Mouse (Mus musculus): ENCODE results near the gene Slc39a5. TPM values are rescaled to one million over a fixed set of nuclear protein-coding genes. Genes with fewer than 3 reads are reported as not detected.

Slc39a5 gene
- total RNA-seq, 2 experiments from 2014 or later = not detected

DNA sequence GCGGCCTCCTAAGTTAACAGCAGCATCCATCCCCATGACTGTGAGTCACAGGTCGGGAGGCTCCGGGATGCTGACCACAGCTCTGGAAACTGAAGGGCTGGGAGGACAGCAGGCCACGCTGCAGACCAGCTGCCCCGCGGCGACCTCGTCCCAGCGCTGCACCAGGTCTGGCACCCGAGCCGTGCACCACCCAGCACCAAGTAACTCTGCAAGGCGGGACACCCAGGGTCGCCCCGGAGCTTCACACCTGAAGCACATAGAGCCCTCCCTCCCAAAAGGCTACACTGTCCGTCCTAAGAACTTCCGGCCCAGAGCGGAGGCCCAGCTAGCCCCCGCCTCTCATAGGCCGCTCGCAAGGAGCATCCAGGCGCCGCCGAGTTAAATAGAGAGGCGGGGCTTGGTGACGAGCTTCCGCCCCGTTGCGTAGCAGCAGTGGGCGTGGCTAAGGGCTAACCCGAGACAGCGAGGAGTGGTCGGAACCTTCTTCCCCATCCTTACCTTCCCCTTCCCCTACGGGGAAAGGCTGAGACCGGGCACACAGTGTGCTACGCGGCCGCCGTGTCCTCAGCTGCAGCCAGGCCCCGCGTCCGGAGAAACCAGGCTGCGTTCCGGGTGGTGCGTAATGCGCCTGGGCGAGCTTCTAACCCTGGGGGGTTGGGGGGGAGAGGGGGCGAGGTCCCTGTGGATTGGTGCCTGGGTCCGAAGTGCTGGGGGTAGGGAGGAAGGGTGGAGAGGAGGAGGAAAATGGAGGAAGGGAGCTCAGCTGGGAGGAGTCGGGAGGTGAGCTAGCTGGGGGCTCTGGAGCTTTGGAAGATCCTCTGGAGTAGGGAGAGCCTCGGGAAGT lies 10.4 kb upstream of the Slc39a5 start, which contains the start of the genes Nabp2 and Rnf41:
Gene Nabp2, minus strand, starts transcription at position 282 of the 844 bp plus-strand sequence.
Gene Rnf41, plus strand, starts transcription at position 447 of the 844 bp plus-strand sequence.
- ATAC-seq (replicated peaks; ENCODE audit: poor library complexity, severe bottlenecking) = peak; percentile 78

DNA sequence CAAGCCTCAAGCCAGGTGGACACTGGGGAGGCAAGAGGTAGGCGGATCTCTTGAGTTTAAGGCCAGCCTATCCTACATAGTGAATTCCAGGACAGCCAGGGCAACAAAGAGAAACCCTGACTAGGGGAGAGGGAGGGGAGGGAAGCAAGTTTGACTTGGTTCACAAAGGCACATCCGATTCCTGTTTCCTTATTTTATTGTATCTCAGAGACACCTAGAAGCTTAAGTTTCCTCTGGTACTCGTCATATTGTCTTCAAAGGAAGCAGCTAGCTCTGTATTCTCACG lies 9.5 kb upstream of the Slc39a5 start:
- ATAC-seq (replicated peaks; ENCODE audit: poor library complexity, severe bottlenecking) = no peak

DNA sequence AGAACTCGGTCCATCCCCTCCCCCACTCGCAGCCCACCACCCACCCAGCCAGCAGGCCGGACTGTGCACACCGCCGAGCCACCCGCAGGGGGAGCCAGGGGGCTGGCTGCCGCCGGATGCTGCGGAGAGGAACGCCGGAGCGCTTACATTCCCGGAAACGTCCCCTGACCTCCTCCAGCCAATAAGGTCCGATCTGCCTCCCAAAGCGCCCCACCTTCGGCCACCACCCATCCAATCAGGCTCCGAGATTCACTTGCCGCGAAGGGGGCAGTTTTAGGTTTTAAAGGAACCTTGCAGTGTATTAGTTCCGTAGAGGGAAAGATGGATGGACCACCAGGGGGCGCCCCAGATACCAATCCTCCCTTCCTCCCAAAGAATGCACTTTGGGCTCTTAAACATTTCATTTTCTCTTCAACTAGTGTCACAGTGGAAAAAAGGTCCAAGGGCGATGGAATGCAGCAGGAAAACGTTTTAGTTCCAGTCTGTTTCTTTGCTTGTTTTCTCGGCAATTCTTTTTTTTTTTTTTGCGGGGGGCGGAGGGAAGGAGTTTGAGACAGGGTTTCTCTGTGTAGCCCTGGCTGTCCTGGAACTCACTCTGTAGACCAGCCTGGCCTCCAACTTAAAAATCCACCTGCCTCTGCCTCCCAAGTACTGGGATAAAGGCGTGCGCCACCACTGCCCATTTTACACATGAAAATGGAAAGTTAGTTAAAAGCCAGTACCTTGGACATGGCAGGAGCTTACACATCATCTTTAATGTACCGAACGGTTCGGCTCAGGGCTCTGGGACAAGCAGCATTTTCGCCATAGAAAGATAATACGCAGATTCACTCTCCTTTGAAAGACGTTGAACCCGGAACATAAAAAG lies 8.9 kb upstream of the Slc39a5 start:
- peak; percentile 77 for ATAC-seq (replicated peaks; ENCODE audit: poor library complexity, severe bottlenecking)

DNA sequence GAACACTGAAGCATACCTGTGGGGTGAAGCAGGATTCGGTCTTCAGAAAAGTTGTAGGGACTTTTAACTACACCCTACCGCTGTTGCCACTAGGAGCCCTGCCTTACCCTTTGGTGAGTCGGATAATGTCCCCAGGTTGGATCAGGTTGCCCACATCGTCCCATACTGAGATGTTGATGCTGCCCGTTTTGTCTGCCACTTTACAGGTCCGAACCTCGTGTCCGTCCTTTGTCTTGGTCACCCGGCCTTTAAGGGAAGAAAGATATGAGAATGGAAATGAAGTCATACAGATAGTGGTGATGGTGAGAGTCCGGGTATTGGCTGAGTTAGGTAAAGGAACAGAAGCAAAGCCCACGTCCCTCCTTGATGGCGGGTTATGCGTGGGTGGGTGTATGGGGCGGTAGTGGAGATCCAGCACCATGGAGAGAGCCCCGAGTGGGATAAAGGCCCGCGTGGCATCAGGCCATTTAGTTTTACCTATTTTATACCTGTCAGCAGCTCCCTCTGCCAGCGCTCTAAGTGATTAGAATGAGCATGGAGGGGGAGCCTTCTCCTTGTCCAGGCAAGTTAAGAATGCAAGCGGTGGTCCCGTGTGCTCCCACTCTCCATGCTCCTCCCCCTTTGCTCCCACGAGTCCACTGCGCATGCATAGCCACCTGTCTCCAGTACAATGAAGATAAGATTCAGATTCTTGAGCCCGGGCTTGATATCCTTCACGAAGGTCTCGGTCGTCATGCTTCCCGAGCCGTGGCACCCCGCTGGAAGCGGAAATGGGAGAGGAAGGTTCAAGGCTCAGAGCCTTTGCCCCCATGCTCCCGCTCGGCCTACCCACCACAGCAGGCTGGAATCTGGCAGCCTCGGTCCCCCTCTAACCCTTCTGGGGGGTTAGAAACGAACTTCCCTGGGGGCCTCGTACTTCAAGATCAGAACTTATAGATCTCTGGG lies 7.8 kb upstream of the Slc39a5 start:
- no peak for ATAC-seq (replicated peaks; ENCODE audit: poor library complexity, severe bottlenecking)

DNA sequence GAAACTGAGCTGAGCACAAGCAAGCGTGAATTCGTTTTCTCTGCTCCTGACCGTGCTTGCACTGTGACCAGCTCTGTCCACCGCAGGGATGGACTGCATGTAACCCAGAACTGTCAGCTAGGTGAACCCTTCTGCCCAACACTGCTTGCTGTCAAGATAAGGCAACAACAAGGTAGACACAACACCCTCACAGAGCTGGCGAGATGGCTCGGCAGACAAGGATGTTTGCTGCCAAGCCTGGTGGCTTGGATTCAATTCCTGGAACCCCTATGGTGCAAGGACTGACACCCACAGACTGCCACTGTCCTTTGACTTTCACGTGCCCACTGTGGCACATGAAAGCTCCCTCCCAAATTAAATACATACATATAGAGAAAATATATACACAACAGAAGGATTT lies 2.9 kb upstream of the Slc39a5 start:
- no peak for ATAC-seq (replicated peaks; ENCODE audit: poor library complexity, severe bottlenecking)

DNA sequence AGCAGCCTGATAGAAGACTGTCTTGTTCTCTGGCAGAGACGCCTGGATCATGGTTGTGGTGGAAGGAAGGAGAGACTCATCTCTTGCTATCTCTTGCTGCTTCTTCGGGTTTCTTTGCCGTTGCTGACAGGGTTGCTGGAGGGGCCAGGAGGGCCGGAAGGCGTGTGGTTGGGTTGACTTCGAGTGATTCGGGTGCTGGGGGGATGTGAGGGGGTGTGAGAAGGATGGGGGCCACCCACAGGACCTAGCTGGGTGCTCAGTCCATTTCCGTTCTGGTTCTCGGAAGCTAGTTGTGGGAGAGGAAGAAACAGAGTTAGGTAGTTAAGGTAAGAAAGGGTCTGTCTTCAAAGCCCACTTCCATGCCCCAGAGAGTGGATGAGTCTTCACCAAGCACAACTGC lies 609 bp upstream of the Slc39a5 start:
- ATAC-seq (replicated peaks; ENCODE audit: poor library complexity, severe bottlenecking) = no peak

DNA sequence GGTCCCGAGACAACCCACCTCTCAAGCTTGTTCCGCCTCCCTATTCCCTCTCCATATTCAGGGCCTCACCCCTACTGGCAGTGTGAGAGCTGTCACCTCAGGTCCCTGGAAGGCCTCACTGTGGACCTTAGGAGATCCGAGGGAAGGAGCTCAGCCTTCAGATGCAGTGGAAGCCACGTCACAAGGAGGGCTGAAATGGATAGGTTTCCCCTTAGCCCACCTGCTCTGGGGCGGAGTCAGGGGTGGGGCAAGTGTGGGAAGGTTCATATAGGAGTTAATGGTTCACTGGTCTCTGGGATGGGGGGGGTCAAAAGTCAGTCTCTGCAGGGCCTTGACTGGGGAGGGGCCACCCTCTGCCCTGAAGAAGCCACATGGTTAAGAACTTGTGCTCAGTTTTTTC lies 691 bp downstream of the Slc39a5 start:
- ATAC-seq (replicated peaks; ENCODE audit: poor library complexity, severe bottlenecking) = no peak

DNA sequence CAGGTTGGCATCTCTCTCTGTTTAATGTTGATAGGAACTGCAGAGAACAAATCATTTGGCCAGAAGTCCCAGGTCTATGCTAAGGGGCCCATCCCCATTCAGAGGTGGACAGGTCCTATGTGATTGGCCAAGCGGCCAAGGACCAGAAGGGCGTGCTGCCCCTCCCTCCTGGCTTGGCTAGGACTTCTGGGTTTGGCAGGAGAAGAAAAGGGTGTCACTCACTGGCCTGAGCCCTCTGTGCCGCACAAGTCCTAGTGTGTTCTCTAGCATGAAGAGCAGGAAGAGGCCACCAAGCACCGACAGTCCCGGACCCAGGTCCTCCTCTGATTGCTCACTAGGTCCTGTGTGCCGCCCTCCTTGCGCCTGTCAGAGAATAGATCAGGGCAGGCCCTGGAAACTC lies 3.6 kb downstream of the Slc39a5 start:
- no peak for ATAC-seq (replicated peaks; ENCODE audit: poor library complexity, severe bottlenecking)

DNA sequence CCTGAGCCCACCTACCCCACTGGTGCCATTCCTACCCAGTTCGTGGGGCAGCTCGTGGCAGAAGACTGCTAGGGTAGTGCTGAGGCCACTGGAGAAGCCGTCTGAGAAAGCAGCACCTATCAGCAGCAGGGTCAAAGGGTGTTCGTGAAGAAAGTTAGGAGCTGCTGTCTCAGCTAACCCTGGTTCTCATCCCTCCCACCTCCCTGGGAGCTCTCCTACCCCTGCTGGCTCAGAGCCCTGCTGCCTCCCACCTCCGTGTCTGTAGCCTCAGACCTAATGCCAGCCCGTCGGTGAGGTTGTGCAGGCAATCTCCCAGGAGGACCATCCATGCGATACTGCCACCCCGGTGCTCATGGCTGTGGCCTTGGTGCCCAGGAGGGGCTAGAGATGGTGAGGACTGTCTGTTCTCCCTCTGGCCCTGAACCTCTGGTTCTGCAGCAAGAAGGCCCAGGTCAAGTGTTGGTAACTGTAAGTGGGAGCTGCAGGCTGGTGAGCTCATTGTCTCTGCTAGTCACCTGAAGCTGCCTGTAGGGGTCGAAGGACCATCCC lies 4.2 kb downstream of the Slc39a5 start:
- ATAC-seq (replicated peaks; ENCODE audit: poor library complexity, severe bottlenecking) = no peak

DNA sequence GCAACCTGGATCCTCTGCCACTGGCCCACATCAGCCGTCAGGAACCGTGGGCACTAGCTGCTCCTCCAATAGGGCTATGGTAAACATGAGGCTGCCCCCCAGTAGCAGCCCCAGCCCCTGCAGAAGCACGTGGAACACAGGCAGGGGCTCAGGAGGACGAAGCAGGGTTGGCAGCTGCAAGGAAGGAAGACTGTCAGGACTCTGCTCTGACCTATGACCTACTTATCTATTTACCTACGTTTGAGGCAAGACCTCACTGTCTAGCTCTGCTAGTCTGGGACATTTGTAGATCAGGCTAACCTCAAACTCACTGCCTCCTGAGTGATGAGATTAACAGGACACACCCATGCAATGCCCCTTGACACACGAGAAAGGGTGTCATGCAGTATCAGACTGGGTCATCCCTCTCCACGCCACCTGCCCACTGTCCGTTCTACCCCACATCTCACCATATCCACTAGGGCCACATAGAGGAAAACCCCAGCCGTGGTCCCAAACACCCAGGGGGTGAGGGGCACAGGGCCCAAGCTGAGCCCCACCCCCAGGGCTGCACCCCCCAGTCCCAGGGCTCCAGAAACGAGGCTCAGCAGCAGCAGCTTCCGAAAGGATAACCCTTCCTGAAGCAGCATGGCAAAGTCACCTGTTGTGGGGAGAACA lies 4.9 kb downstream of the Slc39a5 start:
- no peak for ATAC-seq (replicated peaks; ENCODE audit: poor library complexity, severe bottlenecking)

DNA sequence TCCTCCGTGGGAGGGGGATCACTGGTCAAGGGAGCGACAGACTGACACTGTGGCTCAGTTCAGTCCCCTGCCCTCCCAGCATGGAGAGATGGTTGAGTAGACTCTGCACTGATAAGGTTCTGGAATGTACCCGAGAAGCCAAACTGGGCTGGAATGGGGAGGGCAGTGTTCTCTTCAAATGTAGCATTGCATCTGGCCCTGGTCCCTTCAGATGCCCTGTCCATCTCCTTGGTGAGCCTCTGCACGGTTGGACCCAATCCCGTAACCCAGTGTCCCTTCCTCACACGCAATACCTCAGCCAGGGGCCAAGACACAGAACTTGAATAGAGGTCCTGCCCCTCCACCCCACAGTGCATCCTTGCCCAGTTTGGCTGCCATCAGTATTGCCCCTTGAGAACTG lies 9.2 kb downstream of the Slc39a5 start:
- no peak for ATAC-seq (replicated peaks; ENCODE audit: poor library complexity, severe bottlenecking)

DNA sequence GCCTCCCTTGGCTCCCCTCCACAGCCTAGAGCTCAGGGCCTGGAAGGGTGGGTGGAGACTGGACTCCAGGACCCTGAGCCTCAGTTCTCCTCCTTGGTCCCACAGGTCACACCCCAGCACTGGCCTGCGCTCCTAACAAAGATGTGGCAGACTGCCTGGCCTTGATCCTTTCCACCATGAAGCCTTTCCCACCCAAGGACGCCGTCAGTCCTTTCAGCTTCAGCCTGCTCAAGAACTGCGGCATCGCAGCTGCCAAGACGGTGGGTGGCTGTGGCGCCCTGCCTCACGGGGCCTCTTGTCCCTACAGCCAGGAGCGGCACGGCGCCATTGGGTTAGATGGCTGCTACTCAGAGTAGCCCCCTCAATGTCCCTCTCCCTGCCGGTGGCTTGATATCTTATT lies 10.7 kb downstream of the Slc39a5 start:
- ATAC-seq (replicated peaks; ENCODE audit: poor library complexity, severe bottlenecking) = no peak

DNA sequence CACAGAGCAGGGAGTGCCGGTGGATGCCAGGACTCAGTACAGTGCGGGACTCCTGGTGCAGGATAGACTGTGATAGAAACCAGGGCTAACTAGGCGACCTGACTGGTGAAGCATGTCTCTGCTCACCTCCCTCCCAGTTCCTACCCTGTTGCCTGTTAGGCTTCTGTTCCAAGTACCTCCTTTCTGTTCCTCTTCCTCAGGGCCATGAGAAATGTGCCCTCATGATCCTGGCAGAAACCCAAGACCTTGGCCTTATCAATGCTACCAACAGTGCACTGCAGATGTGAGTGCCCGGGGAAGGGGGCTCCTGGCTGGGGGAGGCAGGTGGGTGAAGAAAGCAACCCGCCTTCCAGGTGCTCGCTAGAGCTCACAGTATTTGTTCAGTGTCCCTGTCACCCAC lies 11.5 kb downstream of the Slc39a5 start:
- peak; percentile 57 for ATAC-seq (replicated peaks; ENCODE audit: poor library complexity, severe bottlenecking)

DNA sequence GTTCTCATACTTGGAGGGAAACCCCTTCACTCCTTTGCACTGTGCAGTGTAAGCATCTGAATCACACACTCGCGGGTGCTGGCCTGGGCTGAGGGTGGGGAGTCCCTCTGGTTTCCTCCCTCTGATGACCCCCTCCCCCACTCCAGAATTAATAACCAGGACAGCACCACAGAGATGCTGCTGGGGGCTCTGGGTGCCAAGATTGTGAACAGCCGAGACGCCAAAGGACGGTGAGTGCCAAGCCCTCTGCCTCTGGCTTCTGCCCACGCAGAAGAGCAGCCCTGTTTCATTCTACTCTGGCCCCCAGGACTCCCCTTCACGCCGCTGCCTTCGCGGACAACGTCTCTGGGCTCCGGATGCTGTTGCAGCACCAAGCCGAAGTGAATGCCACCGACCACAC lies 12.1 kb downstream of the Slc39a5 start:
- no peak for ATAC-seq (replicated peaks; ENCODE audit: poor library complexity, severe bottlenecking)

DNA sequence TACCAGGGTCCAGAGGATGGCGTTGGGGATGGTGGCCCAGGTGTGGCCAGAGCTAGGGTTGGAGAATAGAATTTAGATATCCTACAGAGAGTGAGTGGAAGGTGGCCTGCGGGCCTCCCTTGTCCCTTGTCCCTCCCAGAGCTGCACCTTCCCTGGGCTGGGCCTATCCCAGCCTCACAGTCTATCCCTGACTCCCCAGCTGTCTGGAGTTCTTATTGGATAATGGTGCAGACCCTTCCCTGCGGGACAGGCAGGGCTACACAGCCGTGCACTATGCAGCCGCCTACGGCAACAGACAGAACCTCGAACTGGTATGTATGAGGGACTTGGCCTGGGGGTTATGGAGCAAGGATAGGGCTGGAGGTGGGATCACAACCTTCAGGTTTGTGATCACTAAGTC lies 15.1 kb downstream of the Slc39a5 start:
- ATAC-seq (replicated peaks; ENCODE audit: poor library complexity, severe bottlenecking) = no peak

DNA sequence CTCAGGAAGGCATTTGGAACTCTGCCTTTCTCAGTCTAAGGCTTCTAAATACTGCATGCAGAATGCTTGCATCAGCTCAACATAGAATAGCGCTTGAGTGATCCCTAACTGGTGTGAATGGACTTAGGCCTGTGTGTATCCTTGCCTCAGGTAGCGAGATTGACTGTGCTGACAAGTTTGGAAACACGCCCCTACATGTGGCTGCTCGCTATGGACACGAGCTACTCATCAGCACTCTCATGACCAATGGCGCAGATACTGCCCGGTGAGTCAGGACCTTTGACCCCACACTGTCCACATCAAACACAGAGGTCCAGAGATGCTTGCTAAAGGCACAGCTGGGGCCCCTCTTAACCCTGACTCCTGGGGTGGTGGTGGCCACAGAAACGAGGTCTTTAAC lies 18.5 kb downstream of the Slc39a5 start:
- no peak for ATAC-seq (replicated peaks; ENCODE audit: poor library complexity, severe bottlenecking)

DNA sequence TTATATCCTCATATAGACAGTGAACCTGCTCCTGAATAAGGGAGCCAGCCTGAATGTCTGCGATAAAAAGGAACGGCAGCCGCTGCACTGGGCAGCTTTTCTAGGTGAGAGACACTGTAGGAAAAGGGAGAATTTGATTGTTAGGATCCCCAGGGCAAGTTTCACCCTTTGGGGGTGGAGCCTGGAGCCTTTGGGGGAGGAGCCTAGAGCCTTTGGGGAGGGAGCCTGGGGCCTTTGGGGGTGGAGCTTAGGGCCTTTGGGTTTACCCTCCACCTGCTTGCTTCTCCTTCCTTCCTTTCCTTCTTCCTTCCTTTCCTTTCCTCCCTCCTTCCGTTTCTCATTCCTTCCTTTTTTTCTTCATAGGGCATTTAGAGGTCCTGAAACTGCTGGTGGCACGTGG lies 20.5 kb downstream of the Slc39a5 start:
- ATAC-seq (replicated peaks; ENCODE audit: poor library complexity, severe bottlenecking) = peak; percentile 47; the same call in 1 of the 2 replicates

DNA sequence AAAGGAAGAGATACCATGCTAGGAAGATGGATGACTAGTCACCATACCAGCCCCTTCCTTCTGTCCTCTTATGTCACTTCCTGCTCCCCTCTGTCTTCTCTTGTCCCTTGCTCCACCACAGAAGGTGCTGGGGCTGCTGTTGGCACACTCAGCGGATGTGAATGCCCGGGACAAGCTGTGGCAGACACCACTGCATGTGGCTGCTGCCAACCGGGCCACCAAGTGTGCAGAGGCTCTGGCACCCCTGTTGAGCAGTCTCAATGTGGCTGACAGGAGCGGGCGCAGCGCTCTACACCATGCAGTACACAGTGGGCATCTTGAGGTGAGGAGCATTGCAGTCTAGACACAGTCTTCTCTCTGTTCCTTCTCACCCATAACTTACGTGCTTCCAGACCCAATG lies 21.8 kb downstream of the Slc39a5 start:
- ATAC-seq (replicated peaks; ENCODE audit: poor library complexity, severe bottlenecking) = no peak

DNA sequence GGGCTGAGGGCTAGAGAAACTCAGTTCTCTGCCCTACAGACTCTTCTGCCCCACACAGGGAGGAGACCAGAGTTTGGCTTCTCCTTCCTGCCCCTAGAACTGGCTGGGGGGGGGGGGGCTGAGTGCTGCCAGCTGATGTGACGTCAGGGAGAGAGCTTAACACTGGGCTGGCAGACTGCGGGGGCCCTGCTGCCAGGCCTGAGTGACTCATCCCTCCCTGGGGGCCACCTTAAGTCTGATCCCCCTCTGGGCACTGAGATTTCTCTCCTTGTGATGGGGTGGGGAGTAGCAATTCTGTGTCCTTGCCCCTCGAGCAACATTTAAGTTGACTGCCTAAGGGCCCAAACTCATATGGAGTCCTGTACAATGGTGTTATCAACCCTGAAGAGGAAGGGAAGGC lies 22.6 kb downstream of the Slc39a5 start:
- ATAC-seq (replicated peaks; ENCODE audit: poor library complexity, severe bottlenecking) = no peak
